Mouse (Mus musculus) MEL (cell line): ENCODE data around the gene Prkcz. TPM values are rescaled to one million over a fixed set of nuclear protein-coding genes. Genes with fewer than 3 reads are reported as not detected.

ENCODE experiments used
- DNase-seq: peaks from one replicate; pipeline ENCODE4 v3.0.0; 2011; ENCODE audit warnings: low read depth, low spot score
- H3K27ac ChIP-seq: 2 replicates; pipeline ENCODE4 v1.5.1; 2012; ENCODE audit warnings: low read depth, mild to moderate bottlenecking, control low read depth, low read length, moderate library complexity; ENCODE audit not compliant: control insufficient read depth
- H3K27me3 ChIP-seq, 2 experiments: fragments of 150-350 bp in 1 of 2; sonication (generic) in 1 of 2; 2 replicates each; pipeline ENCODE4 v1.6.1; 2012; ENCODE audit warnings: low read length in 2 of 2, mild to moderate bottlenecking in 2 of 2, improper control_type of control experiment in 1 of 2, moderate library complexity in 1 of 2; ENCODE audit not compliant: insufficient read depth in 2 of 2, control insufficient read depth in 1 of 2
- H3K36me3 ChIP-seq, 2 experiments: 2 replicates each; pipeline ENCODE4 v1.6.1; 2012 to 2014; ENCODE audit warnings: low read length in 2 of 2, improper control_type of control experiment in 1 of 2, inconsistent platforms in 1 of 2, mild to moderate bottlenecking in 1 of 2; ENCODE audit not compliant: insufficient read depth in 2 of 2, control insufficient read depth in 1 of 2
- H3K4me1 ChIP-seq, 2 experiments: fragments of 150-350 bp in 1 of 2; sonication (generic) in 1 of 2; 2 replicates each; pipeline ENCODE4 v1.6.1; 2012; ENCODE audit warnings: low read length in 2 of 2, improper control_type of control experiment in 1 of 2, mild to moderate bottlenecking in 1 of 2; ENCODE audit not compliant: insufficient read depth in 2 of 2, control insufficient read depth in 1 of 2
- H3K4me3 ChIP-seq, 2 experiments: fragments of 150-350 bp in 1 of 2; sonication (generic) in 1 of 2; 2 replicates each; pipeline ENCODE4 v1.5.1; 2012; ENCODE audit warnings: low read depth in 2 of 2, low read length in 2 of 2, mild to moderate bottlenecking in 2 of 2, moderate library complexity in 2 of 2, control low read depth in 1 of 2, improper control_type of control experiment in 1 of 2; ENCODE audit not compliant: control insufficient read depth in 1 of 2, insufficient read depth in 1 of 2
- H3K79me2 ChIP-seq: 2 replicates; pipeline ENCODE4 v1.6.1; 2012; ENCODE audit warnings: mild to moderate bottlenecking, low read length, moderate library complexity; ENCODE audit not compliant: control insufficient read depth, poor library complexity, insufficient read depth
- H3K9ac ChIP-seq: 2 replicates; pipeline ENCODE4 v1.6.1; 2012; ENCODE audit warnings: low read depth, mild to moderate bottlenecking, control low read depth, low read length, moderate library complexity; ENCODE audit not compliant: control insufficient read depth, poor library complexity, severe bottlenecking
- H3K9me3 ChIP-seq: fragments of 150-350 bp; sonication (generic); replicated peaks from 2 replicates; pipeline ENCODE4 v1.6.1; 2012; ENCODE audit warnings: mild to moderate bottlenecking, low read length, improper control_type of control experiment, moderate library complexity; ENCODE audit not compliant: insufficient read depth
- BHLHE40 ChIP-seq: IDR thresholded peaks from 2 replicates; pipeline ENCODE4 v1.6.1; 2012; ENCODE audit warnings: low read depth, mild to moderate bottlenecking, inconsistent platforms, low read length, improper control_type of control experiment, borderline replicate concordance
- CTCF ChIP-seq, 3 experiments: IDR thresholded peaks in 2 of 3; conservative IDR thresholded peaks in 1 of 3; 2 replicates each; pipeline ENCODE4 v1.5.1; 2011 to 2012; ENCODE audit warnings: low read length in 3 of 3, low read depth in 2 of 3, mild to moderate bottlenecking in 2 of 3, improper control_type of control experiment in 1 of 3, inconsistent platforms in 1 of 3, mixed read lengths in 1 of 3, moderate library complexity in 1 of 3; ENCODE audit not compliant: control insufficient read depth in 1 of 3, insufficient read depth in 1 of 3, poor library complexity in 1 of 3, severe bottlenecking in 1 of 3
- E2F4 ChIP-seq: IDR thresholded peaks from 2 replicates; pipeline ENCODE4 v1.6.1; 2011; ENCODE audit warnings: low read depth, low read length, improper control_type of control experiment, borderline replicate concordance
- ELF1 ChIP-seq: IDR thresholded peaks from 2 replicates; pipeline ENCODE4 v1.6.1; 2014; ENCODE audit warnings: low read depth, mild to moderate bottlenecking, inconsistent platforms, low read length, improper control_type of control experiment, moderate library complexity
- ETS1 ChIP-seq: IDR thresholded peaks from 2 replicates; pipeline ENCODE4 v1.6.1; 2012; ENCODE audit warnings: low read depth, mild to moderate bottlenecking, inconsistent platforms, low read length, improper control_type of control experiment, moderate library complexity
- GABPA ChIP-seq: IDR thresholded peaks from 2 replicates; pipeline ENCODE4 v1.6.1; 2012; ENCODE audit warnings: low read depth, mild to moderate bottlenecking, inconsistent platforms, low read length, improper control_type of control experiment, moderate library complexity
- GATA1 ChIP-seq: IDR thresholded peaks from 2 replicates; pipeline ENCODE4 v1.6.1; 2011; ENCODE audit warnings: low read depth, low read length, improper control_type of control experiment
- MAX ChIP-seq: IDR thresholded peaks from 2 replicates; pipeline ENCODE4 v1.6.1; 2011; ENCODE audit warnings: low read length, improper control_type of control experiment
- MAZ ChIP-seq: IDR thresholded peaks from 2 replicates; pipeline ENCODE4 v1.6.1; 2012; ENCODE audit warnings: low read depth, mild to moderate bottlenecking, inconsistent platforms, low read length, improper control_type of control experiment
- MXI1 ChIP-seq: IDR thresholded peaks from 2 replicates; pipeline ENCODE4 v1.6.1; 2011; ENCODE audit warnings: mild to moderate bottlenecking, low read depth, low read length, improper control_type of control experiment
- MYB ChIP-seq: IDR thresholded peaks from 2 replicates; pipeline ENCODE4 v1.6.1; 2011; ENCODE audit warnings: mild to moderate bottlenecking, low read depth, low read length, improper control_type of control experiment
- MYC ChIP-seq: IDR thresholded peaks from 2 replicates; pipeline ENCODE4 v1.6.1; 2011; ENCODE audit warnings: low read depth, mild to moderate bottlenecking, low read length, improper control_type of control experiment, moderate library complexity
- NRF1 ChIP-seq: IDR thresholded peaks from 2 replicates; pipeline ENCODE4 v1.6.1; 2014; ENCODE audit warnings: low read depth, mild to moderate bottlenecking, inconsistent platforms, low read length, improper control_type of control experiment, moderate library complexity; ENCODE audit not compliant: poor library complexity, insufficient read depth, severe bottlenecking
- POLR2A ChIP-seq, 2 experiments: IDR thresholded peaks; 2 replicates each; pipeline ENCODE4 v1.6.1; 2011 to 2012; ENCODE audit warnings: low read length in 2 of 2, mild to moderate bottlenecking in 2 of 2, control low read depth in 1 of 2, improper control_type of control experiment in 1 of 2, low read depth in 1 of 2, moderate library complexity in 1 of 2; ENCODE audit not compliant: control insufficient read depth in 1 of 2, insufficient read depth in 1 of 2, poor library complexity in 1 of 2
- POLR2AphosphoS2 ChIP-seq: IDR thresholded peaks from 2 replicates; pipeline ENCODE4 v1.6.1; 2011; ENCODE audit warnings: low read length, improper control_type of control experiment
- POLR2AphosphoS5 ChIP-seq: IDR thresholded peaks from 2 replicates; pipeline ENCODE4 v1.6.1; 2012; ENCODE audit warnings: low read depth, borderline replicate concordance, mild to moderate bottlenecking, inconsistent platforms, low read length, moderate library complexity, mixed read lengths
- SMC3 ChIP-seq: IDR thresholded peaks from 2 replicates; pipeline ENCODE4 v1.6.1; 2011; ENCODE audit warnings: low read depth, low read length, improper control_type of control experiment
- TAL1 ChIP-seq: IDR thresholded peaks from 2 replicates; pipeline ENCODE4 v1.6.1; 2012; ENCODE audit warnings: mild to moderate bottlenecking, inconsistent platforms, low read length, moderate library complexity, mixed read lengths
- TBP ChIP-seq: IDR thresholded peaks from 2 replicates; pipeline ENCODE4 v1.8.0; 2011; ENCODE audit warnings: low read depth, low read length, improper control_type of control experiment
- UBTF ChIP-seq: IDR thresholded peaks from 2 replicates; pipeline ENCODE4 v1.6.1; 2012; ENCODE audit warnings: low read depth, mild to moderate bottlenecking, inconsistent platforms, low read length, improper control_type of control experiment, moderate library complexity, borderline replicate concordance; ENCODE audit not compliant: insufficient read depth
- USF1 ChIP-seq: IDR thresholded peaks from 2 replicates; pipeline ENCODE4 v1.6.1; 2014; ENCODE audit warnings: low read depth, mild to moderate bottlenecking, inconsistent platforms, low read length, improper control_type of control experiment, moderate library complexity
- ZKSCAN1 ChIP-seq: IDR thresholded peaks from 2 replicates; pipeline ENCODE4 v1.6.1; 2012; ENCODE audit warnings: low read depth, mild to moderate bottlenecking, inconsistent platforms, low read length, improper control_type of control experiment, moderate library complexity
- ZMIZ1 ChIP-seq: IDR thresholded peaks from 2 replicates; pipeline ENCODE4 v1.6.1; 2012; ENCODE audit warnings: low read depth, mild to moderate bottlenecking, inconsistent platforms, low read length, improper control_type of control experiment, moderate library complexity
- ZNF384 ChIP-seq: IDR thresholded peaks from 2 replicates; pipeline ENCODE4 v1.6.1; 2012; ENCODE audit warnings: low read depth, mild to moderate bottlenecking, inconsistent platforms, low read length, improper control_type of control experiment
- polyA plus RNA-seq, 2 experiments: library from polyadenylated mRNA; stranded (reverse) in 1 of 2; unstranded in 1 of 2; fragments of >175 nt in 1 of 2; fragments of >200 nt in 1 of 2; gene quantifications; 2 replicates each; pipeline versions ENCODE4 v1.2.1 to v1.2.4; 2012; ENCODE audit warnings: low replicate concordance in 2 of 2, low read depth in 1 of 2; ENCODE audit not compliant: insufficient read length in 2 of 2, insufficient read depth in 1 of 2, missing spikeins in 1 of 2
- total RNA-seq: library from RNA; depleted of rRNA; stranded (reverse); fragments of 300-350 nt; gene quantifications from 2 replicates; pipeline ENCODE4 v1.2.3, GENCODE M21; 2012

Prkcz gene
- total and polyA plus RNA-seq, 3 experiments, result 0.12 to 0.92 TPM; not detected in 1

- no peak overlapping the region for H3K27ac ChIP-seq
- H3K9me3 ChIP-seq, result no peaks in the 10 kb centered on the region
- TF ChIP-seq ELF1 (no peak), E2F4 (no peak), SMC3 (no peak), ZKSCAN1 (no peak), MAZ (no peak), ZMIZ1 (no peak), MXI1 (no peak), POLR2AphosphoS2 (no peak), MYB (no peak)
- no peaks in the 10 kb centered on the region for H3K79me2 ChIP-seq
- H3K9ac ChIP-seq, result no peak overlapping the region
- no peak for DNase-seq
- H3K4me3 ChIP-seq, result no peak overlapping the region
- no peaks in the 10 kb centered on the region for H3K4me1 ChIP-seq
- H3K36me3 ChIP-seq, result no peaks in the 10 kb centered on the region
- H3K27me3 ChIP-seq, result peaks cover 0 to 2% of the 10 kb centered on the region in 2 experiments; a peak in 1 of 4 replicates
Observed at GRCm38 (mm10) chr4:155360856-155361255, 305 bp downstream of the Prkcz start.

- H3K4me3 ChIP-seq, result no peak overlapping the region
- no peak overlapping the region for H3K27ac ChIP-seq
- no peak overlapping the region for H3K9ac ChIP-seq
- no peaks in the 10 kb centered on the region for H3K79me2 ChIP-seq
- H3K9me3 ChIP-seq, result no peaks in the 10 kb centered on the region
- no peaks in the 10 kb centered on the region; a peak in 1 of 4 replicates for H3K27me3 ChIP-seq
- no peaks in the 10 kb centered on the region for H3K36me3 ChIP-seq
- no peak for DNase-seq
- TF ChIP-seq USF1, result no peak
- TF ChIP-seq MAX, result no peak
- no peak for TF ChIP-seq E2F4
- TF ChIP-seq POLR2AphosphoS5, result no peak
- no peak for TF ChIP-seq ELF1
- no peak for TF ChIP-seq BHLHE40
- TF ChIP-seq ZKSCAN1, result no peak
- TF ChIP-seq ZNF384, result no peak
- TF ChIP-seq ETS1, result no peak
- TF ChIP-seq UBTF, result no peak
- no peak for TF ChIP-seq SMC3
- no peak for TF ChIP-seq TBP
- TF ChIP-seq CTCF (IDR thresholded peaks at IDR 0.05 in 2 of 3, conservative IDR thresholded peaks at IDR 0.05 in 1 of 3; ENCODE audit: control insufficient read depth in 1 of 3, insufficient read depth in 1 of 3, low read depth in 2 of 3, low read length in 3 of 3, poor library complexity in 1 of 3, severe bottlenecking in 1 of 3), result no peak
- no peak for TF ChIP-seq GATA1
- no peak for TF ChIP-seq NRF1
- no peak for TF ChIP-seq TAL1
- no peak for TF ChIP-seq POLR2A (IDR thresholded peaks at IDR 0.05; ENCODE audit: control insufficient read depth in 1 of 2, insufficient read depth in 1 of 2, low read depth in 1 of 2, low read length in 2 of 2, poor library complexity in 1 of 2)
- no peak for TF ChIP-seq MYC
- no peak for TF ChIP-seq ZMIZ1
- TF ChIP-seq GABPA, result no peak
- H3K4me1 ChIP-seq, result no peaks in the 10 kb centered on the region
Observed at GRCm38 (mm10) chr4:155359560-155360464, 1.3 kb downstream of the Prkcz start.
